Mouse (Mus musculus): Measurements from ENCODE around the gene Stx19.
A peak's percentile ranks its signal among the peaks of the same experiment; 100 is the strongest.

Gene Stx19

GRCm38 (mm10) chr16:62814491-62814890, at the start of gene Stx19:
TSS of gene Stx19 (plus strand) at chr16:62814676.
- no peak for DNase-seq

- DNase-seq, result no peak
Measured at GRCm38 (mm10) chr16:62773462-62773861, 41.0 kb upstream of the Stx19 start.

- DNase-seq, result no peak
Measured at GRCm38 (mm10) chr16:62776034-62776433, 38.4 kb upstream of the Stx19 start.

GRCm38 (mm10) chr16:62778282-62778681, 36.2 kb upstream of the Stx19 start:
- no peak for DNase-seq

- no peak for DNase-seq
Measured at GRCm38 (mm10) chr16:62782229-62782628, 32.2 kb upstream of the Stx19 start.

- peak; percentile 93 to 95 for DNase-seq
Measured at GRCm38 (mm10) chr16:62786621-62787331, 27.7 kb upstream of the Stx19 start, which contains the start of gene Nsun3. TSS of gene Nsun3 (minus strand) at chr16:62786818.

GRCm38 (mm10) chr16:62796608-62797007, 17.9 kb upstream of the Stx19 start:
- DNase-seq, result no peak

- no peak for DNase-seq
Measured at GRCm38 (mm10) chr16:62798808-62799207, 15.7 kb upstream of the Stx19 start.

- DNase-seq, result no peak
Measured at GRCm38 (mm10) chr16:62799426-62799825, 15.1 kb upstream of the Stx19 start.

GRCm38 (mm10) chr16:62799839-62800238, 14.6 kb upstream of the Stx19 start:
- no peak for DNase-seq

- no peak for DNase-seq
Measured at GRCm38 (mm10) chr16:62804621-62805020, 9.9 kb upstream of the Stx19 start.

- no peak for DNase-seq
Measured at GRCm38 (mm10) chr16:62807249-62807979, 7.1 kb upstream of the Stx19 start.

GRCm38 (mm10) chr16:62810855-62811254, 3.6 kb upstream of the Stx19 start:
- no peak for DNase-seq

GRCm38 (mm10) chr16:62813790-62814189, 686 bp upstream of the Stx19 start:
- no peak for DNase-seq

GRCm38 (mm10) chr16:62822472-62822871, 8.0 kb downstream of the Stx19 start:
- DNase-seq, result no peak

- DNase-seq, result peak in 1 of 2 experiments; percentile 14
Measured at GRCm38 (mm10) chr16:62826156-62827001, 11.9 kb downstream of the Stx19 start.

- no peak for DNase-seq
Measured at GRCm38 (mm10) chr16:62832027-62832426, 17.6 kb downstream of the Stx19 start.

- peak; percentile 15 to 45 for DNase-seq
Measured at GRCm38 (mm10) chr16:62832481-62832880, 18.0 kb downstream of the Stx19 start.

- DNase-seq, result no peak
Measured at GRCm38 (mm10) chr16:62834016-62834735, 19.7 kb downstream of the Stx19 start.

GRCm38 (mm10) chr16:62845341-62845740, 30.9 kb downstream of the Stx19 start:
- no peak for DNase-seq

GRCm38 (mm10) chr16:62846498-62847312, 32.2 kb downstream of the Stx19 start, which contains the start of gene Arl13b:
TSS of gene Arl13b (minus strand) at chr16:62847040.
- DNase-seq, result peak; percentile 96 to 98

Data from kidney, adult 8-10 months (tissue).